Mouse (Mus musculus): Measurements from ENCODE around the gene Itih1.

GRCm38 (mm10) chr14:30925492-30925891 lies 17.6 kb downstream of the Itih1 start:
- TF ChIP-seq CTCF (IDR thresholded peaks at IDR 0.05; ENCODE audit: control insufficient read depth, insufficient read depth, low read length) (no peak), POLR2A (IDR thresholded peaks at IDR 0.05; ENCODE audit: borderline replicate concordance, control insufficient read depth, low read depth, low read length) (no peak)

All from bone marrow, adult 2 months (tissue).